Mouse (Mus musculus): ENCODE data around the gene Osgepl1. TPM values are rescaled to one million over a fixed set of nuclear protein-coding genes. Genes with fewer than 3 reads are reported as not detected.
A peak's percentile ranks its signal among the peaks of the same experiment; 100 is the strongest.
"Not testable (repeated sequence)": the region's sequence is repeated elsewhere in the genome, so short reads cannot be mapped to it uniquely, and the experiment has no call there.

Osgepl1 gene
- total RNA-seq (2021) = 10 to 100 TPM; 52.5 to 56.0 TPM

- intact Hi-C loops (cut with DNase I) = loop anchor here (2.0 to 10.0 kb wide), 3 partner anchors 16 to 472 kb away; partner anchors contain the start of genes Asdurf, Asnsd1, Gm28551 and Gm28778
- DNase-seq (ENCODE audit: low spot score) = peak; percentile 63
Measured at GRCm38 (mm10) chr1:53312989-53313967, at the start of gene Osgepl1. Osgepl1 (plus strand) TSS chr1:53313624.

- DNase-seq (ENCODE audit: low spot score); intact Hi-C loops (cut with DNase I): not testable (repeated sequence)
Measured at GRCm38 (mm10) chr1:53264958-53265612, 48.3 kb upstream of the Osgepl1 start.

- DNase-seq (ENCODE audit: low spot score) = no peak
- intact Hi-C loops (cut with DNase I) = no loop called here
Measured at GRCm38 (mm10) chr1:53269901-53270300, 43.5 kb upstream of the Osgepl1 start.

GRCm38 (mm10) chr1:53272646-53273045, 40.8 kb upstream of the Osgepl1 start:
- intact Hi-C loops (cut with DNase I) = loop anchor here (1.0 kb wide), 1 partner anchor 219 kb away; no protein-coding TSS in a partner anchor
- DNase-seq (ENCODE audit: low spot score) = no peak

GRCm38 (mm10) chr1:53291197-53291596, 22.2 kb upstream of the Osgepl1 start:
- DNase-seq (ENCODE audit: low spot score) = no peak
- intact Hi-C loops (cut with DNase I) = no loop called here

- DNase-seq (ENCODE audit: low spot score) = peak; percentile 92
- intact Hi-C loops (cut with DNase I) = loop anchor here (2.0 kb wide), 1 partner anchor 16 kb away; the partner anchor contains the start of gene Osgepl1
Measured at GRCm38 (mm10) chr1:53296581-53297383, 16.6 kb upstream of the Osgepl1 start, which contains the start of the genes Pms1, Ormdl1 and Gm28778. Pms1 (minus strand) TSS chr1:53297018. Ormdl1 (plus strand) TSS chr1:53297095. Gm28778 (plus strand) TSS chr1:53297111.

GRCm38 (mm10) chr1:53300506-53300905, 12.9 kb upstream of the Osgepl1 start:
- intact Hi-C loops (cut with DNase I) = no loop called here
- DNase-seq (ENCODE audit: low spot score) = no peak

- no peak for DNase-seq (ENCODE audit: low spot score)
- intact Hi-C loops (cut with DNase I) = no loop called here
Measured at GRCm38 (mm10) chr1:53321662-53322344, 8.4 kb downstream of the Osgepl1 start.

GRCm38 (mm10) chr1:53323254-53323653, 9.8 kb downstream of the Osgepl1 start:
- no peak for DNase-seq (ENCODE audit: low spot score)
- intact Hi-C loops (cut with DNase I) = no loop called here

GRCm38 (mm10) chr1:53324277-53324676, 10.9 kb downstream of the Osgepl1 start:
- DNase-seq (ENCODE audit: low spot score) = no peak
- intact Hi-C loops (cut with DNase I) = no loop called here

- intact Hi-C loops (cut with DNase I) = no loop called here
- DNase-seq (ENCODE audit: low spot score) = no peak
Measured at GRCm38 (mm10) chr1:53324827-53325494, 11.5 kb downstream of the Osgepl1 start.

- intact Hi-C loops (cut with DNase I); DNase-seq (ENCODE audit: low spot score): not testable (repeated sequence)
Measured at GRCm38 (mm10) chr1:53333527-53333926, 20.1 kb downstream of the Osgepl1 start.

GRCm38 (mm10) chr1:53335465-53335864, 22.0 kb downstream of the Osgepl1 start:
- intact Hi-C loops (cut with DNase I) = no loop called here
- DNase-seq (ENCODE audit: low spot score) = no peak

GRCm38 (mm10) chr1:53337403-53337802, 24.0 kb downstream of the Osgepl1 start:
- intact Hi-C loops (cut with DNase I) = not testable (repeated sequence)

GRCm38 (mm10) chr1:53341071-53341470, 27.6 kb downstream of the Osgepl1 start:
- no peak for DNase-seq (ENCODE audit: low spot score)
- intact Hi-C loops (cut with DNase I) = no loop called here

More at GRCm38 (mm10) chr1:53337403-53337802, 24.0 kb downstream of the Osgepl1 start:
- not testable (repeated sequence) for DNase-seq (ENCODE audit: low spot score)

GRCm38 (mm10) chr1:53352327-53353261, 39.2 kb downstream of the Osgepl1 start, which contains the start of the genes Asdurf, Gm28551 and Asnsd1:
Asdurf (minus strand) TSS chr1:53352619.
Gm28551 (minus strand) TSS chr1:53352667.
Asnsd1 (minus strand) TSS chr1:53352752.
- intact Hi-C loops (cut with DNase I) = loop anchor here (1.0 to 5.0 kb wide), 2 partner anchors 40 to 299 kb away; partner anchors contain the start of gene Osgepl1
- DNase-seq (ENCODE audit: low spot score) = peak; percentile 97

GRCm38 (mm10) chr1:53358988-53359387, 45.6 kb downstream of the Osgepl1 start:
- DNase-seq (ENCODE audit: low spot score) = no peak
- intact Hi-C loops (cut with DNase I) = no loop called here

All from heart, postnatal 25 days (tissue).